Mouse (Mus musculus): ENCODE measurements around the gene Paf1. TPM values are rescaled to one million over a fixed set of nuclear protein-coding genes. Genes with fewer than 3 reads are reported as not detected.

Gene Paf1
- total RNA-seq, 2 experiments from 2014 or later = 64.9 to 69.3 TPM

GRCm38 (mm10) chr7:28370977-28371513, 21.7 kb upstream of the Paf1 start:
- DNase-seq (ENCODE audit: low spot score in 2 of 2) = no peak

- DNase-seq (ENCODE audit: low spot score in 2 of 2) = no peak
Measured at GRCm38 (mm10) chr7:28371514-28371989, 21.2 kb upstream of the Paf1 start.

GRCm38 (mm10) chr7:28372251-28373108, 20.3 kb upstream of the Paf1 start, which contains the start of gene Plekhg2:
Gene Plekhg2, minus strand, starts transcription at chr7:28372599.
- DNase-seq (ENCODE audit: low spot score in 2 of 2) = peak; percentile 89 to 94

GRCm38 (mm10) chr7:28373131-28373581, 19.6 kb upstream of the Paf1 start:
- peak; percentile 54 to 90 for DNase-seq (ENCODE audit: low spot score in 2 of 2)

DNA sequence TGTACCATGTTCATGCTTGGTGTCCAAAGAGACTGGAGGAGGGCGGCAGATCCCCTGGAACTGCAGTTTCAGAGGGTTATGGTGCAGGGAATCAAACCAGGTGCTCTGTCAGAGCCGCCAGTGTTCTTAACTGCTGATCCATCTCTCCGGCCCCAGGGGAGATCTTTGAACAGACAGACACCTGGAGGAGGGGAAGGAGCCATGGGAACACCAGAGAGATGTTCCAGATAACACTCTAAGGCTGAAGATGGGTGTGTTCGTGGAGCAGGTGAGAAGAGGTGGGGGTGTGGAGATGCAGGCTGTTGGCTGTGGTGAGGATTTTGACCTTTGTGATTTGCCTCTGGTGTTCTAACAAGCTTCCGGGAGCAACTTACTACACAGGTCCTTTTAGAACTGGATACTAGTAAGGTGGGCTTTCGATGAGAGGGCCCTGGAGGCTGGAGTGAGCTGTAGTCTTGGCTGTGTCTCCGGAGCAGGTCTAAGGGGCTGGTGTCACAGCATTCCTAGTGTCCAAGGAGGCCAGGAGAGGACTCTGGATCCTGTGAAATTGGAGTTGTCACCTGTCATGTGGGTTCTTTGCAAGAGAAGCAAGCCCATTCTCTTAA, 18.8 kb upstream of the Paf1 start:
- no peak for DNase-seq (ENCODE audit: low spot score in 2 of 2)

DNA sequence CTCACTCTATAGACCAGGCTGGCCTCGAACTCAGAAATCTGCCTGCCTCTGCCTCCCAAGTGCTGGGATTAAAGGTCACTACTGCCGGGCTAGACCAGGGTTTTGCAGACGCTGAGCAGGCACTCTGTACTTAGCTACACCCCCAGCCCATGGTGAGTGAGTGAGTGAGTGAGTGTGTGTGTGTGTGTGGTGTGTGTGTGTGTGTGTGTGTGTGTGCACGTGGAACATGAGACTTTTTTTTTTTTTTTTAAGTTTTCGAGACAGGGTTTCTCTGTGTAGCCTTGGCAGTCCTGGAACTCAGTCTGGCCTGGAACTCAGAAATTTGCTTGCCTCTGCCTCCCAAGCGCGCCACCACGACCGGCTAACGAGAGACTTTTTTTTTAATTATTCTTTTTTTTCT, 18.1 kb upstream of the Paf1 start:
- DNase-seq (ENCODE audit: low spot score in 2 of 2) = no peak

- DNase-seq (ENCODE audit: low spot score in 2 of 2) = peak; percentile 32 to 76
Measured at GRCm38 (mm10) chr7:28375176-28375921, 17.4 kb upstream of the Paf1 start.

DNA sequence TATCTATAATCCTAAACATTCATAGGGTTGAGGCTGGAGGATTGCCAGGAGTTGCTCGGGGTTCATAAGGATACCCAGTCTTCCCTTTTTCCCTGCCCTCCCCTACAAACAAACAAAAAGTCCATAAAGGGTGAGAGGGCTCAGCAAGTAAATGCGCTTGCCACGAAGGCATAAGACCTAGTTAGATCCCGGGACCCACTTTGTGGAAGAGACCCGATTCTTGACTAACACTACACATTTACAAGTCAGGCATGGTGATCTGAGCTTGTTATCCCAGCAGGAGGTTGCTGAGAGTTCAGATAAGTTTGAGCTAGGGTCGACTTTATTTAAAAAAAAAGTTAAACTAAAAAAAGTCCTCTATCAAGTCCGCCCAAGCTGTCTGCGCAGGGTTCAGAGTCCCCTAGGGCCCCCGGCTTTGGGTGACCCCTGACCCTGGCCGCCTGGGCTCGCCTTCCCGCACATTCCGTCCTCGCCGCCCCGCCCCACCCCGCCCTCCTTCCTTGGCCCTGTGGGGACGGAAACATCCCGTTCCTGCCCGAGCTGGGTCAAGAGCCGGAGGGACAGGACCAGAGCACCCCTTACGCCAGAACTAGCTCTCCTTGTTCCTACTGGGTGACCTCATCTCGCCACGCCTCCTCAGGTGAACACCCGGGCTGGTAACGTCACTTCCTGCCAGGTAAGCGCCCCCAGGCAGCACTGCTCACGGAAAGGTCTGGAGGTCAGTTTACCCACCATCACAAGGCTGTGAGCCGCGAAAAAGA, 16.6 kb upstream of the Paf1 start:
- DNase-seq (ENCODE audit: low spot score in 2 of 2) = no peak

DNA sequence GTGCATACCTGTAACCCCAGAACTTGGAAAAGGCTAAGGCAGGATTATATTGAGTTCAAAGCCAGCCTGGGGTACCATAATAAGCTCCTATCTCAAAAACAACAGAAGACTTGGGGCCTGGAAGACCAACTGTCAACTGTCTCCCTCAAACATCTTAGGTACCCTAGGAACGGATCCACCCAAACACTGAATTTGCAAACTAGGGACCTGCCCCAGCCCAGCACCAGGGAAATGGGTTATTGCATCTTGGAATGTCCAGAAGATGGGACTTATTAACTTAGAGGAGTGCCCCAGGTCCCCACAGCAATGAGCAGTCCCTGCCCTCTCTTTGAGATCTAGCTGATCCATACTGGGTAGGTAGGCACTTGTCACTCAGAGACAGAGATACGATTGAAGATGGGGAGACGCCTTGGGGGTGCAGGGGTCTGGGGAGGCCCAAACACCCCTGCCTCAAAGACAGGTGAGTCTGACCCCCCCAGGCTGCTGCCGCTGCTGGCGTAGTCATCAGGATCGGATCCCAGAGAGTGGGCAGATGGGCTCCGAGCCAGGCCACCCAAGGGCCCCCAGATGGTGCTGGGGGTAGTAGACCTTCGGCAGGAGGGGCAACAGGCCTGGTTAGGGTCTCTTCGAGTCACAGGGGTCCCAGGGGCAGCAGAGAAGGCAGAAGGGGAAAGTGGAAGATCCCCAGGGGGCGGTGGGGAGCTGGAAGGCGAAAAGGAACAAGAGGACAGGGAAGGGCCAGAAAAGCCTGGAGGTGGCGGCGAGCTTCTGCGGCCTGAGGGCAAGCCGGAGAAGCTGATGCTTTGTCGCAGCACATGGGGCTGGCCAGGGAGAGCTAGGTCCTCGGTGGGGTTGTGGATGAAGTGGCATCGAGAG, 15.3 kb upstream of the Paf1 start:
- no peak for DNase-seq (ENCODE audit: low spot score in 2 of 2)

DNA sequence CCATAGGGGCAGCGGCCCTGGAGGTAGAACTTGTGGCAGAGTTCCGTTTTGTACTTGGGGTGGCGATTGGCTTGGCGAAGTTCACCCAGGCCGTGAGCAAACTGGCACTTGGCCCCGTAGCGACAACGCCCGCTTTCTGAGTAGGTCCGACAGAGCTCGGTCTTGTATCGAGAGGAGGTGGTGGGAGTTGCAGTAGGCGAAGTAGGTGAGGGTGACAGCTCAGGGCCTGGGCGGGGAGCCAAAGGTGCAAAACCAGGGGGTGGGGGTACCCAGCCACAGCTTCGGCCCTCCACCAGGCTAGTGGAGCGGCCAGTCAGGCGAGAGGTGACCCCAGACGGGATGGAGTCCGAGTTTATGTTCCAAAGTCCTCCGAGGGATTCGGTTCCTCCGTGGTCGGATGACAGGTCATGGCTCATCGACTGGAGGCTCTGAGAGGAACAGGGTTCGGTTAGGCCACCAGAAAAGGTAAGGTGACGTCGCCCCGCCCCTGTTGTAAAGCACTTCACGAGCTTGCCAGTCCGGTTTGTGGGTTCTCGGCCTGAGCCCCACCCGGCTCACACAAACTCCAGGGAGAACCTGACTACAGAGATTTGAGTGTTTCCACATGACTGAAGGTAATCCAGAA, 14.6 kb upstream of the Paf1 start:
- no peak for DNase-seq (ENCODE audit: low spot score in 2 of 2)

DNA sequence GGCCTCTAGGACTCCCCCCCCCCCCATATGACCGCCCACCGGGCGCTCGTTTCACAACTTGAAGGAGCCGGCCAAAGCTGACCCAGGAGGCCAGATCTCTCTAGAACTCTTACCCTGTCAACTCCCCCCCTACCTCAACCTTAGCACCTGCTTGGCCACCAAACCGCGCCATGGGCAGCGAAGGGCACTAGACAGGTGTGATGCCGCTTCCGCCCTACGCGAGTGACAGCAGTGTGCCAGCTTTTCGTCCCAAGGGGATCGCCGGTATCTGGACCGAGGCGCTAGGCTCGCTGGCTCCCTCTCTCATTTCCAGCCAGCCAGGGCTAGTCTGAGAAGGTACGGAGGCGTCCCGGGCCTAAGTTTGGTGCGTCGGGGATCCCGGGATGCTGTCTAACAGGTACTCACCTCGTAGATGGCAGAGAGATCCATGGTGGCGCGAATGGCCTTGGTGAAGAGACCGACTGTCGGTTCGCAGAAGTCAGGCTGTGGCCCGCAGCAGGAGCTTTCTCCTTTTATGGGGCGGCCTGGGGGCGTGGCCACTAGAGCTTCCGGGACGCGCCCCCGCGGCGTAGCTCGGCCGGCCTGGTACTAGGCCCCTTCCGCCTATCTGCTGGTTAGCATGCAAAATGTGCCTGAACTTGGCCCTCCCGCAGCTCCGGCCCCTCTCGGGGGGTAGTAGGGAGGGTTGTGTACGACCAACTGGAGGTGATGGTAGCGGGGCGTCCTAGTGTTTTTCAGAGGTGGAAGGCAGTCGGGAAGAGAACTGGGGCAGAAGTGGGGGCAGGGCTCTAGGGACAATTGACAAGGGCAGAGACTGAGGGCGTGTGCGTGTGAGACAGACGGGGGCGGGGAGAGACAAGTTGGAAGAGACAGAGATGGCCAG, 13.7 kb upstream of the Paf1 start:
- DNase-seq (ENCODE audit: low spot score in 2 of 2) = peak; percentile 61 to 84

DNA sequence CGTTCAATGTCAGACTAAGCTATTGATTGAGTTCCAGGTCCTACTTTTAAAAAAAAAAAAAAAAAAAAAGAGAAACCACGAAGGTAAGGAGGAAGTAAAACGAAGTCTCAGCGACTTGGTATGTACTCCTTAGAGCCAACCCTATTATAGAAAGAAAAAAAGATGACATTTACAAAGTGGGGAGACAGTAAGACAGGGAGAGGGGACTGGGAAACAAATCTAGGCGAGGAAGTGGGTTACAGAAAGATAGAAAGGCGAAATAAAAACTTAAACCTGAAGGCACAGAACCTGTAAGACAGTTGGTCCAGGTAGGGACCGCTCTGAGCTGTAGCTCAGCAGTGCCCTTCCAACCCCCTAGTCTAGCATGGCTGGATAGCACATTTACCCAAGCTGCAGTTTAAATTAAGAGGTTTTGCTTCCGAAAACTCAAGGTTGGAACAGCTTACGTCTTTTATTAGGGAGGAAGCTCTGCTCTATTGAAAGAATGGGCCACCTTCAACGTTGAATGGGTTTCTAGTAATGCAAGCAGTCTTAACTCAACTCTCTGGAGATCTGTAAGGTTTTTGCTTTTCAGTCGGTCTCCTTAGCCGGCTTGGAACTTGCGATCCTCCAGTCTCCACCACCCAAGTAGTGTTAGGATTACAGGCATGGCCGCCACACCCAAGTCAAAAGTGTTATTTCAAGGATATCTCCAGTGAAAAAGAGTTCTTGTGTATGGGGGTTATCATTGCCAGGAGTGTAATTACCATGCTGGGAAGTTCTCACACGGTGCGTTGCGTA, 12.3 kb upstream of the Paf1 start, which contains the start of gene Zfp36:
TSS of gene Zfp36 (minus strand) at position 17 of the 780 bp plus-strand sequence.
- DNase-seq (ENCODE audit: low spot score in 2 of 2) = no peak

GRCm38 (mm10) chr7:28381017-28381790, 11.5 kb upstream of the Paf1 start:
- no peak for DNase-seq (ENCODE audit: low spot score in 2 of 2)

GRCm38 (mm10) chr7:28381938-28382337, 10.8 kb upstream of the Paf1 start:
- DNase-seq (ENCODE audit: low spot score in 2 of 2) = no peak

GRCm38 (mm10) chr7:28382347-28382951, 10.3 kb upstream of the Paf1 start:
- DNase-seq (ENCODE audit: low spot score in 2 of 2) = no peak

- peak; percentile 60 to 73 for DNase-seq (ENCODE audit: low spot score in 2 of 2)
Measured at GRCm38 (mm10) chr7:28382981-28383396, 9.8 kb upstream of the Paf1 start.

Measured in layer of hippocampus, adult 18-20 months (tissue).